In genomic region chr7:45447325-45447990, GRCm38 (mm10) we compare ENCODE assay signal across 9 mouse cellular contexts. TPM values are rescaled to one million over a fixed set of nuclear protein-coding genes. Genes with fewer than 3 reads are reported as not detected.
DNase-seq lines count a peak whose midpoint lies in the region; ATAC-seq lines count a peak whose summit lies in the region.
"Had no signal": no experiment of that assay in that cellular context is flagged by ENCODE, and none has a peak within 500 bp of the region (broad histone marks: within the 10 kb centered on the region; RNA-seq: fewer than 3 reads in every experiment).

No protein-coding gene starts in this region.

- peak overlapping the region; percentile 40; the same call in 1 of the 2 replicates for H3K4me2 ChIP-seq in heart, embryonic 13.5 days
- H3K4me2 ChIP-seq in embryonic facial prominence, embryonic 13.5 days, result no peak overlapping the region
- 0 out of 2 replicates have a peak overlapping the region, but pooled peaks have one; percentile 18 for H3K4me2 ChIP-seq in liver, embryonic 16.5 days (ENCODE audit: low read depth, low read length)

- peaks cover 14% of the 10 kb centered on the region for H3K4me1 ChIP-seq in heart, embryonic 13.5 days
- H3K4me1 ChIP-seq in embryonic facial prominence, embryonic 13.5 days, result peaks cover 3% of the 10 kb centered on the region; the same call in 1 of the 2 replicates
- peaks cover 14% of the 10 kb centered on the region for H3K4me1 ChIP-seq in liver, embryonic 16.5 days (ENCODE audit: control insufficient read depth, low read depth, low read length)

- no peak for DNase-seq in heart, adult 11 months
- DNase-seq in ES-CJ7 (ENCODE audit: low read depth, low spot score), result peak; percentile 80
- peak; percentile 66 for DNase-seq in yolk sac, embryonic 10.5 days (ENCODE audit: low spot score)
- no peak for DNase-seq in right cerebral cortex, postnatal 14 days
- DNase-seq in frontal cortex, adult 2 months (ENCODE audit: extremely low spot score in 1 of 2, low spot score in 1 of 2), result no peak

- H3K36me3 ChIP-seq in heart, embryonic 13.5 days, result peaks cover 83% of the 10 kb centered on the region
- H3K36me3 ChIP-seq in embryonic facial prominence, embryonic 13.5 days, result peaks cover 73% of the 10 kb centered on the region
- H3K36me3 ChIP-seq in liver, embryonic 16.5 days (ENCODE audit: control insufficient read depth, insufficient read depth), result no peaks in the 10 kb centered on the region; the same call in 1 of the 2 replicates

- H3K4me3 ChIP-seq in heart, embryonic 13.5 days, result peak overlapping the region; percentile 11; the same call in 1 of the 2 replicates
- H3K4me3 ChIP-seq in embryonic facial prominence, embryonic 13.5 days, result no peak overlapping the region
- H3K4me3 ChIP-seq in liver, embryonic 16.5 days (ENCODE audit: low read depth, low read length), result no peak overlapping the region

- H3K9me3 ChIP-seq in heart, embryonic 13.5 days, result no peaks in the 10 kb centered on the region
- no peaks in the 10 kb centered on the region for H3K9me3 ChIP-seq in embryonic facial prominence, embryonic 13.5 days
- no peaks in the 10 kb centered on the region for H3K9me3 ChIP-seq in liver, embryonic 16.5 days (replicated peaks; ENCODE audit: control insufficient read depth, low read length)

- no peaks in the 10 kb centered on the region for H3K27me3 ChIP-seq in heart, embryonic 13.5 days (replicated peaks)
- H3K27me3 ChIP-seq in embryonic facial prominence, embryonic 13.5 days, result no peaks in the 10 kb centered on the region
- H3K27me3 ChIP-seq in liver, embryonic 16.5 days (ENCODE audit: control insufficient read depth, insufficient read depth, low read depth, low read length), result no peaks in the 10 kb centered on the region

- no peak overlapping the region for H3K27ac ChIP-seq in heart, embryonic 13.5 days (replicated peaks)
- H3K27ac ChIP-seq in embryonic facial prominence, embryonic 13.5 days, result peak overlapping the region; percentile 51; the same call in 1 of the 2 replicates
- H3K27ac ChIP-seq in liver, embryonic 16.5 days (ENCODE audit: low read length), result no peak overlapping the region
- H3K27ac ChIP-seq: macrophage had no signal

- peak overlapping the region; percentile 55 for H3K9ac ChIP-seq in heart, embryonic 13.5 days
- H3K9ac ChIP-seq in embryonic facial prominence, embryonic 13.5 days, result 0 out of 2 replicates have a peak overlapping the region, but pooled peaks have one; percentile 32
- no peak overlapping the region for H3K9ac ChIP-seq in liver, embryonic 16.5 days (ENCODE audit: low read depth, low read length)

- 0 out of 2 replicates have a peak, but pooled peaks have one; percentile 14 for ATAC-seq in heart, embryonic 13.5 days (ENCODE audit: extremely low read depth, insufficient number of reproducible peaks, low FRiP score, low TSS enrichment)
- ATAC-seq in embryonic facial prominence, embryonic 13.5 days (ENCODE audit: insufficient number of reproducible peaks, insufficient read depth, low FRiP score, low TSS enrichment, low read depth), result no peak
- peak; percentile 49; the same call in 1 of the 2 replicates for ATAC-seq in liver, embryonic 16.5 days (ENCODE audit: low read depth)

- WGBS in heart, embryonic 13.5 days, result 28% methylated on average over 11 of the region's 11 CpGs
- 26% methylated on average over 11 of the region's 11 CpGs for WGBS in embryonic facial prominence, embryonic 13.5 days
- 25% methylated on average over 11 of the region's 11 CpGs for WGBS in liver, embryonic 16.5 days (ENCODE audit: insufficient replicate concordance)

RNA-seq across cellular contexts. Expression of gene Ruvbl2, which starts 9.6 kb away (rescaled TPM):
- 80.6 and 85.6 TPM in 2 replicates for polyA plus RNA-seq in heart, embryonic 13.5 days (2015; fragmentation: Nextera tagmentation; extraction: Ambion mirVana)
- 141 and 148 TPM in 2 replicates for polyA plus RNA-seq in embryonic facial prominence, embryonic 13.5 days (2015; fragmentation: Nextera tagmentation; extraction: Ambion mirVana)
- polyA plus RNA-seq in liver, embryonic 16.5 days (2015; fragmentation: Nextera tagmentation; extraction: Ambion mirVana), result 58.8 and 59.4 TPM in 2 replicates
- polyA plus RNA-seq in frontal cortex, adult 2 months (2012; rRNA removed), result 46.9 and 47.2 TPM in 2 replicates

RNA-seq across cellular contexts. Expression of gene Ftl1, which starts 12.2 kb away (rescaled TPM):
- 5,089 and 5,516 TPM in 2 replicates for polyA plus RNA-seq in heart, embryonic 13.5 days (2015; fragmentation: Nextera tagmentation; extraction: Ambion mirVana)
- polyA plus RNA-seq in embryonic facial prominence, embryonic 13.5 days (2015; fragmentation: Nextera tagmentation; extraction: Ambion mirVana), result 5,253 and 5,612 TPM in 2 replicates
- 6,125 and 6,166 TPM in 2 replicates for polyA plus RNA-seq in liver, embryonic 16.5 days (2015; fragmentation: Nextera tagmentation; extraction: Ambion mirVana)
- 647 and 719 TPM in 2 replicates for polyA plus RNA-seq in frontal cortex, adult 2 months (2012; rRNA removed)

RNA-seq across cellular contexts. Expression of gene Gys1, which starts 12.8 kb away (rescaled TPM):
- 91.8 and 95.3 TPM in 2 replicates for polyA plus RNA-seq in heart, embryonic 13.5 days (2015; fragmentation: Nextera tagmentation; extraction: Ambion mirVana)
- polyA plus RNA-seq in embryonic facial prominence, embryonic 13.5 days (2015; fragmentation: Nextera tagmentation; extraction: Ambion mirVana), result 38.0 and 39.6 TPM in 2 replicates
- polyA plus RNA-seq in liver, embryonic 16.5 days (2015; fragmentation: Nextera tagmentation; extraction: Ambion mirVana), result 7.6 and 8.9 TPM in 2 replicates
- polyA plus RNA-seq in frontal cortex, adult 2 months (2012; rRNA removed), result 20.5 and 20.9 TPM in 2 replicates

RNA-seq across cellular contexts. Expression of gene Bax, which starts 19.2 kb away (rescaled TPM):
- polyA plus RNA-seq in heart, embryonic 13.5 days (2015; fragmentation: Nextera tagmentation; extraction: Ambion mirVana), result 124 and 139 TPM in 2 replicates
- 154 and 190 TPM in 2 replicates for polyA plus RNA-seq in embryonic facial prominence, embryonic 13.5 days (2015; fragmentation: Nextera tagmentation; extraction: Ambion mirVana)
- 63.3 and 63.4 TPM in 2 replicates for polyA plus RNA-seq in liver, embryonic 16.5 days (2015; fragmentation: Nextera tagmentation; extraction: Ambion mirVana)
- polyA plus RNA-seq in frontal cortex, adult 2 months (2012; rRNA removed), result 108 and 110 TPM in 2 replicates

RNA-seq across cellular contexts. Expression of gene Lhb, which starts 26.8 kb away (rescaled TPM):
- polyA plus RNA-seq in heart, embryonic 13.5 days (2015; fragmentation: Nextera tagmentation; extraction: Ambion mirVana), result not detected in 2 replicates
- 0.41 and 1.2 TPM in 2 replicates for polyA plus RNA-seq in embryonic facial prominence, embryonic 13.5 days (2015; fragmentation: Nextera tagmentation; extraction: Ambion mirVana)
- polyA plus RNA-seq in liver, embryonic 16.5 days (2015; fragmentation: Nextera tagmentation; extraction: Ambion mirVana), result not detected in 2 replicates
- not detected in 2 replicates for polyA plus RNA-seq in frontal cortex, adult 2 months (2012; rRNA removed)
- polyA plus RNA-seq: macrophage had no signal

Comparison
In these comparisons a context has a peak if more than half of its experiments do, and no peak if none do; other contexts are left out.
1. DNase-seq: peak in ES-CJ7 (single experiment) and yolk sac, embryonic 10.5 days (single experiment); none in heart, adult 11 months (single experiment), right cerebral cortex, postnatal 14 days (single experiment) and frontal cortex, adult 2 months (0 of 2).